Mouse (Mus musculus) liver, adult 2 months (tissue): Measurements from ENCODE around the gene Fat3.

ENCODE experiments used
- CTCF ChIP-seq: fragments of 200-500 bp; IDR thresholded peaks from 2 replicates; pipeline ENCODE4 v1.5.1; 2011; ENCODE audit warnings: low read depth, low read length, control low read depth
- POLR2A ChIP-seq: fragments of 200-500 bp; IDR thresholded peaks from 2 replicates; pipeline ENCODE4 v1.6.1; 2011; ENCODE audit warnings: low read length, control low read depth; ENCODE audit not compliant: insufficient read depth; ENCODE audit errors: extremely low read depth

DNA sequence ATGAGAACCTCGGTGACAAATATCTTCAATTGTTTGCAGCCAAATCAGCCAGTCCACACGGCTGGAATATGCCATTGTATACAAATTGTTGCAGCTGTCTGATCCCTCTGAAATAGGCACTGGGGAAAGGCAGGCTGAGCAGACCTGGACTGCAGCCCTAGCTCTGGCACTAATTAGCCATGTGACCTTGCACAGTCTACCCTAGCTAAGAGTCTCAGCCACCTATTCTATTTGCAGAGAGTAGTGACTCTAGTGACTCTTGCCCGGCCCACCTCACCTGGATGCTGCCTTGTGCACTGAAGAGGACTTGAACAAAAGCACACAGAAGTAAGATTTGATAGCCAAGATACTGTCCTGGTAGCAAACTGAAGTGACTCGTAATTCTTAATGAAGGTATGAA is 235.6 kb downstream of the Fat3 start:
- no peak for TF ChIP-seq CTCF
- TF ChIP-seq POLR2A = no peak
